Mouse (Mus musculus) spleen, adult 18-20 months (tissue): ENCODE measurements around the gene Ggt6.
"Not testable (repeated sequence)": the region's sequence is repeated elsewhere in the genome, so short reads cannot be mapped to it uniquely, and the experiment has no call there.

Source experiments
- DNase-seq, 2 experiments: peaks; one replicate each; pipeline ENCODE4 v3.0.0; 2022; ENCODE audit warnings: mixed read lengths in 2 of 2

The Ggt6 gene

DNA sequence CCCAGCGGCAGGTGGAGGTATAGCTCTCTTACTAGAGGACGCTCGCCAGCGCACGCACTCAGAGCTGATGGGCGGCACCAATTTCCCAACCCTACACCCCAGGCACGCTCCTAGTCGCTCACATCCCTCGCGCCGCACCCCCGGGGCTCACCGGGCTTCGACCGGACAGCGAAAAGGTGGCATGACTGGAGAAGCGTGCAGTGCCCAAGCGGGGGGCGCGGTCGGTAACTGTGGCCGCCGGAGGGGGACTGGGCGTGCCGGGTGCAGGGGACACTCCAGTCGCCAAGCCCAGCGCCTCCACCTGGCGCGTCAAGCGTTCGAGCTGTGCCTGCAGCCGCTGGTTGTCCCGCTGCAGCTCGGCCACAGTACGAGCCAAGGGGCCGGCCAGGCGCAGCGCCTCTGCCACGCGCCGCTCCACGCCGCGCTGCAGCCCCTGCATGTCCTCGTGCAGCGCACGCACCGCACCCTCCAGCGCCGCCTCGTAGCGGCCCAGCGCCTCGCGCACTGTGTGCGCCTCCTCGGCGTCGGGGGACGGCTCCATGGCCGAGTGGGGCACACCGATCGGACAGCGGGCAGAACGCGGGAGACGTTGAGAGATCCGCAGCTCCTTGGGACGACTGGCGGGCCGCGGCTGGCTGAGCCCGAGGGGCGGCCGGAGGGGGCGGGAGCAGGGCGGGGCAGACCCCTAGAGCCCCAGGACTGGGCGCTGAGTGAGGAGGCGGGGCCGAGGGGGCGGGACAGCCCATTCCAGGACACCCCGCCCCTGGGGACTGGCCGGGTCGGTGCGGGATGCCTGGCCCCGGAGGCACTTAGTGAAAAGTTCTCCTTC is 24.0 kb upstream of the Ggt6 start, which contains the start of gene Smtnl2:
Gene Smtnl2 (minus strand): TSS at position 621 of the 829 bp plus-strand sequence.
- peak; percentile 37 to 56 for DNase-seq

DNA sequence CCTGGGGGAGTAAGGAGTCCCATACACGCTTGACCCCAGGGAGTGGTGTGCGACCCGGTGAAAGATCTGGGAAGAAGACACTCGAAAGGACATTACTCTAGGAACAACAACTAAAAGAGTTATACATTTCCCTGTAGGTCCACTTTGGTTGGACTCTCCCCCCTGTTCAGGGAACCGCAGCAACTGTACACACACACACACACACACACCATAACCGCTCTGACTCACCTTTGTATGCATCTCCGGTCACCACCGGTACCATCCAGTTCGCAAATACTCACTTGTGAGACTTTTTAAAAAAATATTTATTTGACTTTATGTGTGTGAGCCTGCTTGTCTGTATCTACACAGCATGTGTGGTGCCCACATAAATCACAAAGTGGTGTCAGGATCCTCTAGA is 23.4 kb upstream of the Ggt6 start:
- DNase-seq: no peak

DNA sequence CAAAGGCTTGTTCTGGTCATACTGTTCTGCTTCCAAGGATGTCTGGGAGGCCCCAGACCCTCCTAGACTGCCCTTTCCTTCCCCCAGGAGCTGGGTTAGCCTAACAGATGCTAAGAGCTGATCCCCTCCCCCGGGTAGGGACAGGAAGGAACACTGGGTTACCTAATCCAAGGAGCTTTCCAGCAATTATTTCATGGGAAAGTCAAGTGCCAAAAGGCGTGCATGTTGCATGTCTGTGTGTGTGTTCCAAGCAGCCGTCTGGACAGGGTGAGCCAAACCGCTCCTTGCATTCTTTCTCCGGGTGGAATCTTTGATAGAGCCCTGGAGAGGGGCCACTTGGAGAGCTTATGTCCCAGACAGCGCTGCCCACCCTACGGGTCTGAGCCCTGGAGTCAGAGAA is 22.3 kb upstream of the Ggt6 start:
- no peak for DNase-seq

DNA sequence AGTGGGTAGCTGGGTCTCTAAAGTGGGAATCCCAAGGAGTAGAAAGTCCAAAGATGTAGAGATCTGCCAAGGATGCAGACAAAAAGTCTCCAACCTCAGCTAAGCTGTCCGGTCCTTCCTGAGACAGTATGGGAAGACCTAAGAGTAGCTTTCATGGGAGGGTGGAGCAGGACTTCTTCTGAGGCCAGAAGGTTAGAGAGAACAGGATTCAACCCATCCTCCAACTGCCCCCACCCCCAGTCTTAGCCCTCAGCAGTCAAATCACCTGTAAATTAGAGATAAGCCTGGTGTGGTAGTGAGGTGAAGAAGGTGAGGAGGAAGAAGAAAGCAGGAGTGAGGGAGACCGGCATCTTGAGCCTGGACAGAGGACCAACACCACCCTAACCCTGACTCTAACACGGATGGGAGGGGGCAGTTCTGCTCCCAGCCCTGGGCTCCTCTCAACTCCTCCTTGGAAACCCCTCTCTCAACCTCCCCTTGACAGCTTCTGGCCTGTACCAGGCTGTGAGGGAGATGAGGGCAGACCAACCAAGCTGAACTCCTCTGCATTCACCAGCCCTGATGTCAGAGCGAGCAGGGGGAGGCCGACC is 21.6 kb upstream of the Ggt6 start:
- no peak for DNase-seq

DNA sequence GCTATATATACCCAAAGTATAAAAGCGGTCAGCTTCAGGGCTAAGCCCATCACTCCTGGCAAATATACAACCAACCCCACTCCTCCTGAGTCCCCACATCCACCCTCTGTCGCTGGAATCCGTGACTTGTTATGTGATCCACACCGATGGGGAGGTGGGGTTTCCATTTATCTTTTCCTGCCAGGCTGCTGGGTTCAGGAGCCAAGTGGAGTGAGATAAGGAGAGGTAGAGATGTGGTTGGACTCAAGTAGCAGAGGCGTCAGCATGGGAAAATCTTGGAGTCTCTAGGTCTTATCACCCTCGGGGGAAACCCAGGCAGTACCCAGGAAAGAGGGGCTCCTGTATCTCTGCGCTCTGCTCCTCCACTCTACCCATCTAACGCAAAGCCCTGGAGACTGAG is 20.2 kb upstream of the Ggt6 start:
- no peak for DNase-seq

DNA sequence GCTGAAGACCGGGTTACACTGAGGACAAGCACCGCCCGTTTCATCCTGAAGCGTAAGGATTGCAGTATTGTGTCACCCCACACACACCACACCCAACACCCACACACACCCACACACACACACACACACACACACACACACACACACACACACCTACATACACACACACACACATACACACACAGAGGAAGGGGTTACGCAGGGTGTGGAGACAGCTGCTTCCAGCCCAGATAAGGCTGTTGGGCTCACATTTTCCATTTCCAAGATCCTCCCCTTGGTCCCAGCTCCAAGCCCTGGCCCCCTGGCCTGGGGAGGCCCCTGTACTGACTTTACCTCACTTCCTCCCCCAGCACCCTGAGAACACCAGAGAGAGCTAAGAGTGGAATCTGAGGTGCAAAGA is 18.7 kb upstream of the Ggt6 start:
- no peak for DNase-seq

DNA sequence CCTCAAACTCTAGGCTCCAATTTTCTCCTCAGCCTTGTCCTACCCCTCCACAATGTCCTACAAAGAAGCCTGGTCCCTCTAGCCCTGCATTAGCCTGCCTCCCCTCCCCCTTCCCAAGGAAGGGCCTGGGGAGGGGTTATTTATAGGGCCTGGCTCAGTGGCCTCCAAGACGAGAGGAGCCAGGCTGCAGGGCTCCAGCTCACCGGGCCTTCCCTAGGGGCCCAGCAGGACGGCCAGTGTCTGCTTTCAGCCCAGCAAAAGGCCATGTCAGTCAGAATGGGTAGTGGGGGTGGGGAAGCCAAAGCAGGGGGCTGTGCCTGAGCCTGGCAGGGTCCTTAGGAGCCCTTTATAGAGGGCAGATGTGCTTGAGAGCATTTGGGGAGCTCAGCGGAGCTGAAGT is 17.9 kb upstream of the Ggt6 start:
- no peak for DNase-seq

DNA sequence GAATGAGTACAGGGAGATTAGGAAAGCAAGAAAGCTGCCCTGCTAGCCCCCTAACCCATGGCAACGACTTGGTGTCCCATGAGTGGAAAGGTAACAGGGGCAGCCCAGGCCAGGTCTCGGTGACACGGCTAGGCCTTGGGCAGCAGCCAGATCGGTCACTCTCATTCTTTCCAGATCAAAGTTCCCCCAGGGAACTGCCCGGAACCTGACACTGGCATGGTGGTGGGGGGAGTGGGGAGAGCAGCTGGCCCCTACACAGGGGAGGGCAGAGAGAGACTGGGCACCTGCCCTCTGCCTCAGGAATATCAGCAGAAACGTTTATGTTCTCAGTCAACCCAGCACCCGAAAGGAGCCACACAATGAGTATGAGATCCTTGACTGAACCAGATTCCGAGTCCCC is 17.1 kb upstream of the Ggt6 start:
- DNase-seq: no peak

DNA sequence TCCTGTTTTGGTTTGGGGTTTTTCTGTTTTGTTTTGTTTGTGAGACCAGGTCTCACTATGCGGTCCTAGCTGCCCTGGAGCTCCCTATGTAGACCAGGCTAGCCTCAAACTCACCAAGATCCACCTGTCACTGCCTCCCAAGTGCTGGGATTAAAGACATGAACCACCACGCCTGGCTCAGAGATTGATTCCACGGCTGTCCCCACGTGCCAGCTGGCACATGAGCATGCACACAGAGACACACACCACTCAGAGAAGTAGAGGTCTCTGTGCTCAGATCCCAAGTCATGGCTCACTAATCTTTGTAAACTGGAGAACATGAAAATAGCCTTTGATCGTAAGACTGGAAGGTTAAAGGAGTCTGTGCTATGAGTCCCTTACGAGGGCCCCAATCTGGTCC is 16.3 kb upstream of the Ggt6 start:
- DNase-seq: no peak

DNA sequence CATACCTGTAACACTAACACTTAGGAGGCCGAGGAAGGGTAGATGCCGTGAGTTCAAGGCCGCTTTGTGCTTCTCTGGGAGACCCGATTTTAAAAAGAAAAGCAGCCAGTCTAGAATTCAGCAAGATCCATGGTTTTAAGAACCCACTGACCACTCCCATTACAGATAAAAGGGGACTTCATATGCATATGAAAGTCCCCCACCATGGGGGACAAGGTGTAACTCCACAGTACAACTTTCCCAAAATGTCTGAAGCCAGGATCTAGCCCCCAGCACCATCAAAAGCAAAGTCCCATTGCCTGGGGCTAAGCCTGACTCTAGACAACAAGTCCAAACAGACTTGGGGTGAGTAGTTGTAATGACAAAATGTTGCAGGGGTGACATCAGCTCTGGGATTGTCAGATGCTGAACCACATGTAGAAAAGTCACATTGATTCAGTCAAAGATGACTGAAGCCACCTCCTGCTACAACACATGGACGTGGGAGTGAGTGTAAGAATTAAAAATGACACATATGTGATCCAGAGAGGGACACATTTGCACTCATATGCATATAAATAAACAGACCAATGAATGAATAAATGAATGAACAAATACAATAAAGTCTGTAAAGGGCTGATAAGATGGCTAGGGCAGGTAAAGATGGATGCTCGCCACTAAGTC is 14.7 kb upstream of the Ggt6 start:
- DNase-seq: no peak

DNA sequence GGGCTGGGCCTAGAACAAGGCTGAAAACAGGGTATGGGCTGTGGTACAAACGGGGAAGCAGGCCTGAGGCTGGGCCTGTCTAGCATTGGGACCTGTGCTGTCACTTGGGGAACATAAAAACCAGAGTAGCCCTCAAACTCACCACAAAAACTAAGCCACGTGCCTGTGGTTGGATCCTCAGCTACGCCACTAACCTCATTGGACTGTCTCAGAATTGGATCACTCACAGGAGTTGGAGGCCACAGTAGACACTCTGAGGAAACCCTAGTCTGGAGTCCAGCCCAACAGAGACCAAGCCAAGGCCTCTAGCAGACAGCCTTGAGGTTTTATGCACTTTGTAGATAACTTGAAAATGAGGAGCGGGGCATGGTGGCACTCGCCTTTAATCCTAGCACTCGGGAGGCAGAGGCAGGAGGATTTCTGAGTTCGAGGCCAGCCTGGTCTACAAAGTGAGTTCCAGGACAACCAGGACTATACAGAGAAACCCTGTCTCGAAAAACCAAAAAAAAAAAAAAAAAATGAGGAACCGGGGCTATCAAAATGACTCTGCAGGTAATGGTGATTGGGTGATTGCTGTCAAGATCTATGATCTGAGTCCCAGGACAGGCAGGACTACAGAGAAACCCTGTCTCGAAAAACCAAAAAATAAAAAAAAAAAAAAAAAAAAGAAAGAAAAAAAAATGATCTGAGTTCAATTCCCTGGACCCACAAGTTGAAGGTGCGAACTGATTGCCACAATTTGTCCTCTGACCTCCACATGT is 13.6 kb upstream of the Ggt6 start:
- no peak for DNase-seq

DNA sequence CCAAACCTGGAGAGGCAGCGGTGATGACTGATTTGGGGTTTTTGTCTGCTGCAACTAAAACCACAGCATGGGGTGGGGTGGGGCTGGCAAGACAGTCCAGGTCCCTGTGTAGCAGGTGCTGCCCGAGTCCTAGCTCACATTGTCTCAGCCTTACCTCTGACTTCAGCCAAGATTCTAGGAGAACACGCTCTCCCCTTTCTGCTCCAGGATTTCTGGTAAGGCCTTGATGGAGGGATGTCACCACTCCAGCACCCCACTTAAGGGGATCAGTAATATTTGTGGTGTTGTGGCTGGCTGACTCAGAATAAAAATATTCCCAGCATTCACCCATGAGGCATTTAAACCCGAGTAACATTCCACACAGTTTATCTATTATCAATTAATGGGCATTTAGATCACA is 11.6 kb upstream of the Ggt6 start:
- DNase-seq: no peak

DNA sequence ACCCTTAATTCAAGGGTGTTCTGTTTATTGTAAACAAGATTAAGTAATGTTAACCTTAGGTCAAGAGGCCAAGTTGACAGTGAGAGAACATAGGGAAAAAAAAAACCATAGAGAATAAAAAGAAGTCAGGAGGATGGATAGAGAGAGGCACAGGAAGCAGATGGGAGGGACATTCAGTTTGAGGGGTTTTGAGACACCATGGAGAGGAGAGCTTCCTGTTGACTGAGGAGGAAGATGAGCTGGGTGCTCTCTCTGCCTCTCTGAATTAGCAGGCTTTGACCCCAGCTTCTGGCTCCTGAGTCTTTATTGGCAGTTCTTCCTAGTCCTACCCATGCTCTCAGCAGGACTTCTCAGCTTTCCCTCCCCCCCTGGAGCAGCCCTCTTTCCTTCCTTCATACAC is 10.1 kb upstream of the Ggt6 start:
- DNase-seq: no peak

DNA sequence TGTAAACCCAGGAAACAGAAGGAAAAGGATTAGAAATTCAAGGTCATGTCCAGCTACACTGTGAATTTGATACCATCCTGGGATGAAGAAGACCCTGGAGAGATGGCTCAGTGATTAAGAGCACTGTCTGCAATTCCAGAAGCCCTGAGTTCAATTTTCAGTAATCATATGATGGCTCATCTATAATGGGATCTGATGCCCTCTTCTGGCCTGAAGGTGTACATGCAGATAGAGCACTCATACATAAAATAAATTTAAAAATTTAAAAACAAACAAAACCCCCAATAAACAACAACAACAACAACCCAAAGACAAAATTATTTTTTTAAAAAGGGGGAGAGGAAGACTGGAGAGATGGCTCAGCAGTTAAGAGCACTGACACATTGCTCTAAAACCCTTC is 8.4 kb upstream of the Ggt6 start:
- no peak for DNase-seq

DNA sequence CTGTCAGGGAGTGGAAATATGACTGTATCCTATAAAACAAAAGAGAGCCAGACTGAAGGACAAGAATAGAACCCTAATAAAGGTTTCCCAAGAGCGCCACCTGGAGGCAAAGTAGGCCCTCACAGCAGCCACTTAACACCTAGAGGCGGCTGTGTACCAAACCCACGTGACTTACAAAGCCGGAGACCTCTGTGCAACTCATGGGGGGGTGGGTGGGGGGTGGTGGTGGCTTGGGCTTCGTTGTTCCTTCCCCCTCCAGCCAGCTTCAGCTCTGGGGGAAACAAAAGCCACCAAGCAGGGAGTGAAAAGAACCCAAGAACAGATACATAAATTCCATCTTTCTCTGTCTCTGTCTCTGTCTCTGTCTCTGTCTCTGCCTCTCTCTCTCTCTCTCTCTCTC is 6.6 kb upstream of the Ggt6 start:
- peak; percentile 54 to 79 for DNase-seq

DNA sequence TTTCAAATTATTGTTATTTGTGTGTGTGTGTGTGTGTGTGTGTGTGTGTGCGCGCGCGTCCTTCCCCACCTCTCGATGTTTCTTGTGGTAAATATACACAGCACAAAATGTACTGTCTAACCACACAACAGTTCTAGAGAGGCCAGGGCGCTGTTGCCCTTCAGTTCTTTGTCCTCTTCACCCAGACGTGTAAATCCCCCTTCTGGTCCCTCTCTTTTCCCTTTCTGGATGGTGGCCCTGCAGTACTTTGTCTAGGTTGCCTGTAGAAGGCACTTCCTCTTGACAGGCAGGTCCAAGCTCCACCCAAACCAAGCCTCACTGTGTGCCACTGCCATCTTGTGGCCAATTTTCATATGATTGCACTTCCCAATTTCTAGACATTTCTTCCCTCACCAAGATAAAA is 6.0 kb upstream of the Ggt6 start:
- DNase-seq: peak; percentile 57 to 75

DNA sequence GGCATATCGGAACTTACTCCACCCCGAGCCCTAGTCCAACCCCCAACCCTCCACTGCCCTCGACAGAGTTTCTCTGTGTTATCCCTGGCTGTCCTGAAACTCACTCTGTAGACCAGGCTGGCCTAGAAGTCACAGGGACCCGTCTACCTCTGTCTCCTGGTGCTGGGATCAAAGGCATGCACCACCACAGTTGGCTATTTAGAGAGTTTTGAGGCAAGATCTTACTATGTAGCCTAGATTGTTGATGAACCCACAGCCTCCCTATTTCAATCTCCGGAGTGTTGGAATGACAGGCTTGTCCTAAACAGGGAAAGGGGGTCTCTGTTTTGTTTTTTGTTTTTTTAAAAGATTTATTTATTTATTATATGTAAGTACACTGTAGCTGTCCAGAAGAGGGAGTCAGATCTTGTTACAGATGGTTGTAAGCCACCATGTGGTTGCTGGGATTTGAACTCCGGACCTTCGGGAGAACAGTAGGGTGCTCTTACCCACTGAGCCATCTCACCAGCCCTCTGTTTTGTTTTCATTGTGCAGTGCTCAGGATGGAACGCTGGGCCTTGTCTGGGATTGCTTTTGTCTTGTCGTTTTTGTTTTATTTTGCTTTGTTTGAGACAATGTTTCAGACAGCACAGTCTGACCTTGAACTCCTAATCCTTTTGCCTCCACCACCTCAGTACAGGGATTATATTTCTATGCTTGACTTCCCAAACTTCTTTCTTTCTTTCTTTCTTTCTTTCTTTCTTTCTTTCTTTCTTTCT is 4.8 kb upstream of the Ggt6 start:
- DNase-seq: peak in 1 of 2 experiments; percentile 3

DNA sequence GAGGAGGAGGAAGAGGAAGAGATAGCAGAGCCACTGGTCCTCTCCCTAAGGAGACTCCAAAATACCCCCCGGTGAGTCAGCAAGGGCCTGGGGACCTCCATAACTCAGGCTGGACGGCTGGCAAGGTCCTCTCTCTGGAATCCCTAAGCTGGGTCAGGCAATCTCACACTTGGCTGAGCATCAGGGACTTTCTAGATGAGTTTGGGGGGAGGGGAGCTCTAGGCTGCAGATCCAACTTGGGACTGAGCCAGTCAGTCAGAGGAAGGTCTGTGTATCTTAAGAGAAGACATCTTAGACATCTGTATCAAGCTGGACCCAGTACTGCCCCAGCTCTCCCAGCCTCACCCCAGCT is 344 bp downstream of the Ggt6 start:
- DNase-seq: no peak

DNA sequence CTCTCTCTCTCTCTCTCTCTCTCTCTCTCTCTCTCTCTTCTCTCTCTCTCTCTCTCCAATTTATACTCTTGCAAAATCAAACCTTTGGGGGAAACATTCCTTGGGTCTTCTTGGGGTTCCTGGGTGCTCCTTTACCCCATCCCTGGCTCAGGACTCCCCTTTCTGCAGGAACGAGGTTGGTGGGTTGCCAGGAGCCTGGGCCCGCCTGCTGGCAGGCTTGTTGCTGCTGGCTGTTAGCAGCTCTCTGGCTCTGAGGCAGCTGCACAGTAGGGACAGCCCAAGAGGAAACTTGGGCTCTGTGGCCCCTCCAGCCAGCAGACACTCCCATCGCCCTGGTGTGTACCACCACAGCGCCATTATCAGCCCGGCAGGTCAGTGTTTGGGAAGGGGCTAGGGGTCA is 945 bp downstream of the Ggt6 start:
- no peak for DNase-seq

DNA sequence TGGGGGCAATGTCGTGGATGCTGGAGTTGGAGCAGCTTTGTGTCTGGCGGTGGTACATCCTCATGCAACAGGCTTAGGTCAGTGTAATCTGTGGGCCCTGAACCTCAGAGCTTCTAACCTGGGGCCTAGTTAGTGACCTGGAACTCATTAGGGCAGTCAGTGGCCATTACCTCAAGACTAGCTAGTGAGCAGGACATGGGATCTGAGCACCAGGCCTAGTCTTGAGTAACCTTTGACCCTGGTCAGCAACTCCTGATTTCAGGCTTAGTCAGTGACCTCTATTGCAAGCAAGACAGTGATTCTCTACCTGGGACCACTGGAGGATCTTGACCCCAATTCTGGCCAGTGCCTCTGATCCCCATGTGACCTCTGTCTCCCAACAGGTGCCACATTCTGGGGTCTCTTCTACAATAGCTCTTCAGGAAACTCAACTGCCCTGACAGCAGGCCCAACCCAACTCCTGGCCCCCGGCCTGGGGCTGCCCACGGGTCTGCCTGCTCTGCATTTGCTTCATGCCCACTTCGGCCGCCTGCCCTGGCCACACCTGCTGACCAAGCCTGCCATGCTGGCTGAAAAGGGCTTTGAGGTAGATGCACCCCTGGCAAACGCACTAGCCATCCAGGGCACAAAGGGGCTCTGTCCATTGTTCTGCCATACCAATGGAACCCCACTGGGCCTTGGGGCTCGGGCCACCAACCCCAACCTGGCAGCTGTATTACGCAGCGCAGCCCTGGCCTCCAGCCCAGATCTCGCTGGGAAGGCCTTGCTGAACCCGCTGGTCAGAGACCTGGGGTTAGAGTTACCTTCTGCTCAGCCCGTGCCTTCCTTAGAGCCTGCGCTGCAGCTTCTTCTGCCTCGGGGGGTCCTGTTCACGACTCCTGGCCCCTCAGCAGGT is 1.7 kb downstream of the Ggt6 start:
- DNase-seq: no peak

DNA sequence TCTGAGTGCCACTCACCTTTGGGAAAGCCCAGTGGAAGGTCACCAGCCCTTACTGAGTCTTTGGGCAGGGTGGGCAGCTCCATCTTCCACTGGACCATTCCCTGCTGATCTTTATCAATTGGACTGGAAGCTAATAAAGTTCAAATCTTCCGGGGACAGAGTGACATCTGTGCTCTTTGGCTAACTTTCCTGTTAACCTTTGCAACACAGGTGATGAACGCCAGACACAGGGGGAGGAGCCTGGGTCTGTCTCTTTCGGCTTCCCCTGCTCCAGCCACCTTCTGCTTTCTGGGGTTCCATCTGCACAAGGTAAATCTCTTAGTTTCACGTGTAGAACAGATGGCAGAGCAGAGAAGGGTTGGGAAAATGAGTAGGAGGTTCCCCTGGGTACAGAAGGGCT is 3.1 kb downstream of the Ggt6 start:
- DNase-seq: no peak

DNA sequence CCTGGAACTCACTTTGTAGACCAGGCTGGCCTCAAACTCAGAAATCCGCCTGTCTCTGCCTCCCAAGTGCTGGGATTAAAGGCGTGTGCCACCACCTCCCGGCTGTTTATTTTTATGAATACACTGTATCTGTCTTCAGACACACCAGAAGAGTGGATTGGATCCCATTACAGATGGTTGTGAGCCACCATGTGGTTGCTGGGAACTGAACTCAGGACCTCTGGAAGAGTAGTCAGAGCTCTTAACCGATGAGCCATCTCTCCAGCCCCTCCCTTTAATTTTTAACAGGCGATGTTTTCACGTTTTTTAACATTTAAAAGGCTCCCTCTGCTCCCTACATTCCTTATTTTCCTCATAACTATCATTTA is 5.3 kb downstream of the Ggt6 start:
- DNase-seq: not testable (repeated sequence)
